8 mouse cellular contexts compared by ENCODE assay signal in the genomic region with DNA sequence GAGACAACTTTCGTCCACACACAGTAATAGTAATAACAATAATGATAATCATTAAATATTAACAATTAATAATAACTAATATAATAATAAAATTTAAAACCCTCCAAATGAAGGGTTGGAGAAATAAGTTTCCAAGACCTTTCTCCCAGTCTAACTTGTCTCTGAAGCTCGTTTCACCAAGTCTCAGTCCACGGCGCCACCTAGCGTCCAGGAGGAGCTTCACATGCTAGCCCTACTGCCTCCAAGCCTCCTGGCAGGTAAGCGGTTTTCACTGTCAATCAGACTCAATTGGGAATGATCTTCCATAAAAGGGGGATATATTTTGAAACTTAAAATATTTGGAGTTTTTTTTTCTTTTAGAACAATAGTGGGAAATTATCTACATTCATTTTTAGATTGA. TPM values are rescaled to one million over a fixed set of nuclear protein-coding genes. Genes with fewer than 3 reads are reported as not detected.
DNase-seq lines count a peak whose midpoint lies in the region; ATAC-seq lines count a peak whose summit lies in the region.

No protein-coding gene starts in this region.

- H3K9me3 ChIP-seq in hindbrain, embryonic 14.5 days (ENCODE audit: control insufficient read depth, low read length): no peaks in the 10 kb centered on the region

- no peaks in the 10 kb centered on the region for H3K36me3 ChIP-seq in hindbrain, embryonic 14.5 days (replicated peaks; ENCODE audit: control insufficient read depth, insufficient read depth)

- DNase-seq in Muller cell, postnatal 12 days (ENCODE audit: inconsistent ontology term): peak; percentile 46
- DNase-seq in cerebellum, adult 9-11 months: peak; percentile 65
- DNase-seq in frontal cortex, postnatal 14 days (ENCODE audit: low spot score in 2 of 2): peak; percentile 57 to 79
- peak; percentile 85 for DNase-seq in hindbrain, embryonic 14.5 days (ENCODE audit: low spot score)
- DNase-seq in layer of hippocampus, postnatal 25 days (ENCODE audit: extremely low spot score in 1 of 2, low spot score in 1 of 2): peak; percentile 71 to 95
- DNase-seq in lung, postnatal 36 days: peak; percentile 92
- peak; percentile 82 for DNase-seq in retina, embryonic 14.5 days (ENCODE audit: low spot score)
- peak; percentile 80 for DNase-seq in thymus, postnatal 36 days

- peak overlapping the region; percentile 29 for H3K4me2 ChIP-seq in hindbrain, embryonic 14.5 days (replicated peaks)

- 15% methylated on average over 6 of the region's 6 CpGs for WGBS in hindbrain, embryonic 14.5 days

- no peaks in the 10 kb centered on the region for H3K27me3 ChIP-seq in hindbrain, embryonic 14.5 days (ENCODE audit: control insufficient read depth, insufficient read depth, low read length)

- ATAC-seq in hindbrain, embryonic 14.5 days (ENCODE audit: low FRiP score): no peak

- H3K9ac ChIP-seq in hindbrain, embryonic 14.5 days: no peak overlapping the region

- H3K4me1 ChIP-seq in hindbrain, embryonic 14.5 days (replicated peaks; ENCODE audit: control insufficient read depth, insufficient read depth, low read length): no peaks in the 10 kb centered on the region; the same call in 1 of the 2 replicates

- no peak overlapping the region for H3K27ac ChIP-seq in hindbrain, embryonic 14.5 days

- H3K4me3 ChIP-seq in hindbrain, embryonic 14.5 days (replicated peaks; ENCODE audit: low read length): no peak overlapping the region

RNA-seq across cellular contexts. Expression of gene Ric1, which starts 20.6 kb away (rescaled TPM):
- 16.5 and 17.3 TPM in 2 replicates for polyA plus RNA-seq in hindbrain, embryonic 14.5 days (2014; fragmentation: Nextera tagmentation; extraction: Ambion mirVana)
- total RNA-seq in layer of hippocampus, postnatal 25 days (2021): 10 to 100 TPM; 40.9 to 47.7 TPM
